Mouse (Mus musculus) right cerebral cortex, postnatal 10 days (tissue): ENCODE measurements around the gene Ppig.
"Not testable (repeated sequence)": the region's sequence is repeated elsewhere in the genome, so short reads cannot be mapped to it uniquely, and the experiment has no call there.

Source experiments
- DNase-seq, 2 experiments: peaks; one replicate each; pipeline ENCODE4 v3.0.0; 2021; ENCODE audit warnings: low spot score in 2 of 2

The Ppig gene

GRCm38 (mm10) chr2:69722273-69722649 lies at the start of gene Ppig:
TSS of gene Ppig (plus strand) at chr2:69722545.
- DNase-seq: no peak

- DNase-seq: no peak
Observed at GRCm38 (mm10) chr2:69673723-69674122, 48.6 kb upstream of the Ppig start.

- DNase-seq: no peak
Observed at GRCm38 (mm10) chr2:69675266-69675665, 47.1 kb upstream of the Ppig start.

- DNase-seq: no peak
Observed at GRCm38 (mm10) chr2:69676713-69677112, 45.6 kb upstream of the Ppig start.

GRCm38 (mm10) chr2:69677215-69677614 lies 45.1 kb upstream of the Ppig start:
- DNase-seq: not testable (repeated sequence)

GRCm38 (mm10) chr2:69679990-69680389 lies 42.4 kb upstream of the Ppig start:
- DNase-seq: no peak

GRCm38 (mm10) chr2:69681931-69682330 lies 40.4 kb upstream of the Ppig start:
- DNase-seq: no peak

- DNase-seq: peak; percentile 45 to 49
Observed at GRCm38 (mm10) chr2:69683036-69683805, 39.1 kb upstream of the Ppig start.

GRCm38 (mm10) chr2:69684488-69684887 lies 37.9 kb upstream of the Ppig start:
- no peak for DNase-seq

- DNase-seq: no peak
Observed at GRCm38 (mm10) chr2:69690214-69690613, 32.1 kb upstream of the Ppig start.

- DNase-seq: no peak
Observed at GRCm38 (mm10) chr2:69690843-69691242, 31.5 kb upstream of the Ppig start.

GRCm38 (mm10) chr2:69693501-69693900 lies 28.8 kb upstream of the Ppig start:
- no peak for DNase-seq

GRCm38 (mm10) chr2:69700446-69700845 lies 21.9 kb upstream of the Ppig start:
- DNase-seq: no peak

GRCm38 (mm10) chr2:69712171-69712570 lies 10.2 kb upstream of the Ppig start:
- DNase-seq: no peak

- DNase-seq: peak; percentile 93 to 95
Observed at GRCm38 (mm10) chr2:69712981-69713625, 9.2 kb upstream of the Ppig start, which contains the start of gene Fastkd1. TSS of gene Fastkd1 (minus strand) at chr2:69713516.

GRCm38 (mm10) chr2:69713626-69714014 lies 8.7 kb upstream of the Ppig start:
- no peak for DNase-seq

- no peak for DNase-seq
Observed at GRCm38 (mm10) chr2:69714126-69714525, 8.2 kb upstream of the Ppig start.

- no peak for DNase-seq
Observed at GRCm38 (mm10) chr2:69716483-69716882, 5.9 kb upstream of the Ppig start.

- no peak for DNase-seq
Observed at GRCm38 (mm10) chr2:69719121-69719520, 3.2 kb upstream of the Ppig start.

- peak; percentile 97 to 98 for DNase-seq
Observed at GRCm38 (mm10) chr2:69722650-69723518, 539 bp downstream of the Ppig start.

GRCm38 (mm10) chr2:69723519-69723825 lies 1.1 kb downstream of the Ppig start:
- DNase-seq: no peak

GRCm38 (mm10) chr2:69745091-69745490 lies 22.7 kb downstream of the Ppig start:
- DNase-seq: no peak
